Mouse (Mus musculus) neural tube, embryonic 15.5 days (tissue): Measurements from ENCODE around the gene Cfap77. TPM values are rescaled to one million over a fixed set of nuclear protein-coding genes. Genes with fewer than 3 reads are reported as not detected.

ENCODE experiments used
- ATAC-seq: fragments of 200-750 bp; cut with Nextera tagmentation; 2 replicates; pipeline ENCODE4 v1.8.0; 2017; ENCODE audit warnings: mild to moderate bottlenecking, moderate TSS enrichment, moderate library complexity; ENCODE audit not compliant: low FRiP score
- H3K27ac ChIP-seq: fragments of 300-500 bp; sonication (generic); replicated peaks from 2 replicates; pipeline ENCODE4 v1.5.1; 2015; ENCODE audit warnings: mild to moderate bottlenecking, inconsistent platforms
- H3K27me3 ChIP-seq: fragments of 300-500 bp; sonication (generic); replicated peaks from 2 replicates; pipeline ENCODE4 v1.6.1; 2015; ENCODE audit warnings: inconsistent platforms
- H3K36me3 ChIP-seq: fragments of 300-500 bp; sonication (generic); 2 replicates; pipeline ENCODE4 v1.6.1; 2015; ENCODE audit warnings: inconsistent platforms
- H3K4me1 ChIP-seq: fragments of 300-500 bp; sonication (generic); 2 replicates; pipeline ENCODE4 v1.6.1; 2015; ENCODE audit warnings: inconsistent platforms
- H3K4me2 ChIP-seq: fragments of 300-500 bp; sonication (generic); 2 replicates; pipeline ENCODE4 v1.6.1; 2015; ENCODE audit warnings: inconsistent platforms, mild to moderate bottlenecking, moderate library complexity
- H3K4me3 ChIP-seq: fragments of 300-500 bp; sonication (generic); replicated peaks from 2 replicates; pipeline ENCODE4 v1.5.1; 2015; ENCODE audit warnings: mild to moderate bottlenecking, inconsistent platforms
- H3K9ac ChIP-seq: fragments of 300-500 bp; sonication (generic); replicated peaks from 2 replicates; pipeline ENCODE4 v1.6.1; 2015; ENCODE audit warnings: mild to moderate bottlenecking, inconsistent platforms
- H3K9me3 ChIP-seq: fragments of 300-500 bp; sonication (generic); replicated peaks from 2 replicates; pipeline ENCODE4 v1.6.1; 2016; ENCODE audit warnings: inconsistent platforms
- WGBS: fragments of 180-500 bp; shearing (Covaris S2); methylation state at CpG from one replicate; pipeline ENCODE4 v1.1.7; 2015; ENCODE audit warnings: mixed read lengths; 5-methylcytosine and 5-hydroxymethylcytosine counted together
- polyA plus RNA-seq: library from polyadenylated mRNA; unstranded; fragments of >200 nt; fragmentation: Nextera tagmentation; extraction: Ambion mirVana; gene quantifications from 2 replicates; pipeline ENCODE4 v1.2.1, GENCODE M21; 2015

The Cfap77 gene
- polyA plus RNA-seq, 1 experiment from 2014 or later, result 0.49 TPM

DNA sequence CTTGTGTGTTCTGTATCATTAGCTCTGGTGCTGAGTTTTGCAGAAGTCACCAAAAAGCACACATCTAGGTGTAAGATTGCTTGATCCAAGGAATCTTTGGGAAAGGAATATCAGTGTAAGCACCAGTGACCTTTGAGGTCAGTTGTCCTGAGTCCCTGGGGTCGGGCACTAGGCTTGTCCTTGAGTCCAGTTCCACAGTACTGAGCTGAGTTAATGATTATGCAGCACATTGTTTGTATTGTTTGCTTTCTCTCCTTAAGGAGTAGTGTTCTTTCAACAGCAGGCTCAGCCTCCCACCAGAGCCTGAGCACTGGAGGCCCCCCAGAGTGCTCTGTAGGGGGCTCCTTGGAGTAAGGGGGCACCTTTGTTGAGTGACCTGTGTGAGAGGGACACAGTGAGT is 162.1 kb downstream of the Cfap77 start:
- ATAC-seq, result no peak
- H3K4me2 ChIP-seq, result no peak overlapping the region
- no peaks in the 10 kb centered on the region for H3K9me3 ChIP-seq
- H3K4me1 ChIP-seq, result no peaks in the 10 kb centered on the region
- H3K36me3 ChIP-seq, result peaks cover 69% of the 10 kb centered on the region
- no peak overlapping the region for H3K27ac ChIP-seq
- H3K4me3 ChIP-seq, result no peak overlapping the region
- no peak overlapping the region for H3K9ac ChIP-seq
- H3K27me3 ChIP-seq, result no peaks in the 10 kb centered on the region
- 3% methylated on average over 1 of the region's 1 CpGs for WGBS

DNA sequence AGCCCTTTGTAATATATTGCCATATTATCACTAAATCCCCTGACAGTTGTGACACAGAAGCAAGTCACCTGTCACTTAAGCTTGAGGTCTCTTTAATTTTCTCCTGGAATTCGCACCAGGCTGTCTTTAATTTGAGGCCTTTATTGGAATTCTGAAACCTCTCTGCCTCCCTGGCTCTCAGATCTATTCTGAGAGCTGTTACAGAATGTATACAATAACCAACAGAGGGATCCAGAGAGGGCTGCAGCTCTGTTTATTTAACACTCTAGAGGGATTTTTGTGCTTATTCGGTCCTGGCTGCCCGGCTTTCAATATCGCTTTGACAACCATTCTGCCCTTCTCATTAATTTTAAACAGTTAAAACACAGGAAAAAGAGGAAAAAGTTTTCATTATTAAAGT is 170.0 kb downstream of the Cfap77 start:
- WGBS, result 75% methylated on average over 4 of the region's 4 CpGs
- Histone ChIP-seq H3K36me3 (peaks cover 47% of the 10 kb centered on the region), H3K4me3 (no peak overlapping the region), H3K9me3 (no peaks in the 10 kb centered on the region), H3K4me2 (no peak overlapping the region), H3K4me1 (0 out of 2 replicates have a peak, but pooled peaks cover 3% of the 10 kb centered on the region), H3K9ac (no peak overlapping the region), H3K27me3 (no peaks in the 10 kb centered on the region), H3K27ac (no peak overlapping the region)
- ATAC-seq, result no peak

DNA sequence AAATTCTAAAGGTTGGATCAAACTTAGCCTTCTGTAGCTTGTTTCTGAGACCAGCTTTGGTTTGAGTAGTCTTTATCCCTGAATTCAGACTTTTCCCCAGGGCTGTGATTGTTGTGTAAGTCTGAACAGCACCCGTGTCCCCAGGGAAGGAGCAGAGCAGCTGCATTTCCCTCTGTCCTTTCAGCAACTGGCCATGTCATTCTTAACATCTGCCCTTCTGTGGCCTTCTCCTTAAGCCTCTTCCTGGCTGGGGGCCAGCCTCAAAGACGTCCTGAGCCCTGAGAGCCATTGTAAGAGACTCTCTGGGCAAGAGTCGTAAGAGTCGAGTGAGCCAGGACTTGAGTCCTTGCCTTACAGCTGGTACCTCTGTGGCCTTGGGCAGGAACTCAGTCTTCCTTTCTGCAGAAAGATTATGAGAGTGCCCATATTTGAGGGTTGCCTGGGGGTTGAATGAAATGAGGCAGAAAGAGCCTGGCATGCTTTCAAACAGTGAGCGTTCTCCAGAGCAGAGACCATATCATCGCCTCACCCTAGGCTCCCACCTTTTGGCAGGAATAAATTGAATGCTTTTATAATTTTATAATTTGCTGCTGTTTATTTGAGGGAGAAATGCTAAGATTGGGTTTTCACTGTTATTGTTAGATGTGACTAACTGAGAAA is 171.9 kb downstream of the Cfap77 start:
- WGBS, result 58% methylated on average over 6 of the region's 6 CpGs
- Histone ChIP-seq H3K36me3 (peaks cover 33% of the 10 kb centered on the region), H3K27ac (no peak overlapping the region), H3K9ac (no peak overlapping the region), H3K4me2 (no peak overlapping the region), H3K9me3 (no peaks in the 10 kb centered on the region), H3K27me3 (no peaks in the 10 kb centered on the region), H3K4me1 (0 out of 2 replicates have a peak, but pooled peaks cover 3% of the 10 kb centered on the region), H3K4me3 (no peak overlapping the region)
- ATAC-seq, result no peak

DNA sequence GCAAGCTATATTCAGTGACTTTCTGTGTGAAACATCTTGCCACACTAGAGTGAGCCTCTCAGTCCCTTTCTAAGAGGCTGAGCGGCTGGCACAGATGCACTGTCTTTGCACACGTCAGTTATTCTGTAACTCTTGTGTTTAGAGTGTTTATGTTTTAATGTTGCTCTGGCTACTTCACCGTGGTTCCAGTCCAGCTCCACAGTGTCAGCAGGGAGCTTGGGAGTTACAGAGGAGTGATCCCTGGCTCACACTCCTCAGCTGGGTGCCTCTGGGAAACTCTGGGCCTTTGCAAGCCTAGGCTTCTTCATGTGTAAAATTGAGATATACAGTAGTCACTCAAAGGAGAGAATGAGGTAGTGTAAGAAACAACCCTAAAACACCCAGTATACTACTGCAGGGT is 172.8 kb downstream of the Cfap77 start:
- Histone ChIP-seq H3K4me3 (no peak overlapping the region), H3K4me1 (0 out of 2 replicates have a peak, but pooled peaks cover 3% of the 10 kb centered on the region), H3K27ac (no peak overlapping the region), H3K9ac (no peak overlapping the region), H3K27me3 (no peaks in the 10 kb centered on the region), H3K9me3 (no peaks in the 10 kb centered on the region), H3K4me2 (no peak overlapping the region), H3K36me3 (peaks cover 34% of the 10 kb centered on the region)
- 89% methylated on average over 3 of the region's 3 CpGs for WGBS
- no peak for ATAC-seq

DNA sequence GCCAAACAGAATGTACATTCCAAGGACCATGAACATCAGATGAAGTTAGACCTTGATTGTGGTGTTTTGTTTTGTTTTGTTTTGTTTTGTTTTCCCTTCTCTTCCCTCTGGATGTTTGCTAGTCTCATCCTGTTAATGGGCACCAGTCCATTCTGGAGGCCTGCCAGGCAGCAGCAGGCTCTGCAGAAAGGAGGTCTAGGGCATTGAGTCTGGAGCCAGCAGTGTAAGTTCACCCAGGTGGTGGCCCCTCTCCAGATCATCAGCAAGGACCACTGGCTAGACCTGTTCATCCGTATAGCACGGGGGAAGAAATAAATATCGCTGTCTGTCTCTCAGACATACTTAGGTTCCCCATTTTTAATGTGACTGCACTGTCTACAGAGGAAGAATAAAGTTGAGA is 173.6 kb downstream of the Cfap77 start:
- Histone ChIP-seq H3K4me2 (no peak overlapping the region), H3K4me3 (no peak overlapping the region), H3K27me3 (no peaks in the 10 kb centered on the region), H3K4me1 (0 out of 2 replicates have a peak, but pooled peaks cover 3% of the 10 kb centered on the region), H3K9ac (no peak overlapping the region), H3K27ac (no peak overlapping the region), H3K36me3 (peaks cover 37% of the 10 kb centered on the region), H3K9me3 (no peaks in the 10 kb centered on the region)
- ATAC-seq, result no peak
- WGBS, result 88% methylated on average over 3 of the region's 3 CpGs

Other genes with a start within 250 kb of the Cfap77 start
- 14.2 and 14.4 TPM in 2 replicates for gene Gtf3c4, start 214.7 kb downstream of the Cfap77 start, polyA plus RNA-seq
- gene Ddx31, start 214.7 kb downstream of the Cfap77 start, polyA plus RNA-seq, result 11.0 and 12.3 TPM in 2 replicates
- gene Barhl1, start 138.4 kb downstream of the Cfap77 start, polyA plus RNA-seq, result 4.5 and 7.5 TPM in 2 replicates
- 5.7 and 8.0 TPM in 2 replicates for gene Ttf1, start 5.2 kb upstream of the Cfap77 start, polyA plus RNA-seq
- gene Setx, start 69.1 kb upstream of the Cfap77 start, polyA plus RNA-seq, result 10.2 and 11.5 TPM in 2 replicates
- gene Ntng2, start 197.9 kb upstream of the Cfap77 start, polyA plus RNA-seq, result 1.3 and 1.7 TPM in 2 replicates